Mouse (Mus musculus) testis, adult 2 months (tissue): ENCODE measurements at regions not wholly inside any gene's neighbourhood (a gene's known extent, or its start where the extent isn't known, plus 50 kb on each side); places are given as distances from the start of the nearest gene placed in this dataset.
A peak's percentile ranks its signal among the peaks of the same experiment; 100 is the strongest.

Experiments used
- H3K27ac ChIP-seq: fragments of 200-500 bp; 2 replicates; pipeline ENCODE4 v1.5.1; 2012; ENCODE audit warnings: low read depth, low read length; ENCODE audit not compliant: control insufficient read depth, insufficient read depth
- H3K27me3 ChIP-seq: fragments of 200-500 bp; 2 replicates; pipeline ENCODE4 v1.6.1; 2012; ENCODE audit warnings: mild to moderate bottlenecking, low read length, moderate library complexity; ENCODE audit not compliant: control insufficient read depth, insufficient read depth
- H3K36me3 ChIP-seq: fragments of 200-500 bp; 2 replicates; pipeline ENCODE4 v1.6.1; 2012; ENCODE audit warnings: mild to moderate bottlenecking, low read length; ENCODE audit not compliant: control insufficient read depth, insufficient read depth
- H3K4me1 ChIP-seq: fragments of 200-500 bp; 2 replicates; pipeline ENCODE4 v1.6.1; 2012; ENCODE audit warnings: low read length; ENCODE audit not compliant: control insufficient read depth, insufficient read depth
- H3K4me3 ChIP-seq: fragments of 200-500 bp; 2 replicates; pipeline ENCODE4 v1.5.1; 2012; ENCODE audit warnings: low read depth, mild to moderate bottlenecking, low read length, moderate library complexity, mixed read lengths; ENCODE audit not compliant: control insufficient read depth
- CTCF ChIP-seq: fragments of 200-500 bp; IDR thresholded peaks from 2 replicates; pipeline ENCODE4 v1.5.1; 2012; ENCODE audit warnings: low read depth, mild to moderate bottlenecking, inconsistent platforms, low read length, moderate library complexity; ENCODE audit not compliant: control insufficient read depth, insufficient read depth, insufficient replicate concordance
- POLR2A ChIP-seq: fragments of 200-500 bp; IDR thresholded peaks from 2 replicates; pipeline ENCODE4 v1.6.1; 2012; ENCODE audit warnings: low read depth, mild to moderate bottlenecking, inconsistent platforms, low read length, moderate library complexity; ENCODE audit not compliant: control insufficient read depth

- no peaks in the 10 kb centered on the region; the same call in 1 of the 2 replicates for H3K4me1 ChIP-seq
- no peak overlapping the region for H3K27ac ChIP-seq
- H3K27me3 ChIP-seq = no peaks in the 10 kb centered on the region
- TF ChIP-seq POLR2A (no peak), CTCF (no peak)
- H3K36me3 ChIP-seq = no peaks in the 10 kb centered on the region
- H3K4me3 ChIP-seq = no peak overlapping the region
Observed at GRCm38 (mm10) chr15:27223610-27224511, 242.6 kb upstream of the Ank start.

DNA sequence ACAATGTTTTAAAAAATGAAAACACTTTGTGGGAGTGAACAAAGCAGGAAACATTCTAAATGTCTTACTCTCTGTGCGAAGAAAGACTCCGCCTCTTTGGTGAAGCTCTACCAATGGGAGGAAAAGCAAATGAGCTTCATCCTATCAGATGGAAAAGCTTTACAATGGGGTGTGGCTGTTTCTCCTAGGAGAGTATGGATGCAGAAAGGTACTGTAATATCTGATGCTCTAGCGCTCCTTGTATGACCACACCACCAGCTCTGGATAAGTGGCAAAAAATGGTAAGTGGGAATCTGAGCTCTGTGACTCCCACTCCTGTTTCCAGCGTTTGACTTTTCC lies 242.0 kb upstream of the Ank start:
- TF ChIP-seq CTCF (no peak), POLR2A (no peak)
- Histone ChIP-seq H3K27ac (no peak overlapping the region), H3K36me3 (no peaks in the 10 kb centered on the region), H3K4me3 (no peak overlapping the region), H3K4me1 (no peaks in the 10 kb centered on the region; the same call in 1 of the 2 replicates), H3K27me3 (no peaks in the 10 kb centered on the region)

DNA sequence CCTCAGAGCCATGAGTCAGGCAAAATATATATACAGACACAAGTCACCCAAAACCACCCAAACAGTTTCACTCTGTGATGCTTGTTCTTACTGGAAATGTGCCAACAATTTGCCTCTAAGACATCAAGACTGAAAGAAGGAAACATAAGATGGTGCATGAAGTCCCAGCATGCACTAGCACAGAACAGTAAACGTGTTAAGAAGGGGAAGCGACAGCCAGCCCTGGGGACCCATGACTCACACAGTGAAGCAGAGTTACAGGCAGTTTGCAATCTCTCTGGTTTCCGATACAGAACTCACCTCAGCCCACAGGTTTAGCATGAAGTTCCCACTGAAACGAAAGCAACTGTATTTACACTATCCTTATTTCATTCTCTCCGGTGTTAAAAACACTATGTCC lies 233.7 kb upstream of the Ank start:
- TF ChIP-seq CTCF (no peak), POLR2A (no peak)
- H3K4me1 ChIP-seq = no peaks in the 10 kb centered on the region
- H3K4me3 ChIP-seq = no peak overlapping the region
- no peaks in the 10 kb centered on the region for H3K27me3 ChIP-seq
- no peak overlapping the region for H3K27ac ChIP-seq
- H3K36me3 ChIP-seq = no peaks in the 10 kb centered on the region

- TF ChIP-seq CTCF = peak; percentile 14; the same call in 1 of the 2 replicates
- no peak for TF ChIP-seq POLR2A
- Histone ChIP-seq H3K4me3 (no peak overlapping the region), H3K27me3 (no peaks in the 10 kb centered on the region), H3K27ac (no peak overlapping the region), H3K4me1 (no peaks in the 10 kb centered on the region), H3K36me3 (no peaks in the 10 kb centered on the region)
Observed at GRCm38 (mm10) chr15:27234770-27235169, 231.7 kb upstream of the Ank start.

DNA sequence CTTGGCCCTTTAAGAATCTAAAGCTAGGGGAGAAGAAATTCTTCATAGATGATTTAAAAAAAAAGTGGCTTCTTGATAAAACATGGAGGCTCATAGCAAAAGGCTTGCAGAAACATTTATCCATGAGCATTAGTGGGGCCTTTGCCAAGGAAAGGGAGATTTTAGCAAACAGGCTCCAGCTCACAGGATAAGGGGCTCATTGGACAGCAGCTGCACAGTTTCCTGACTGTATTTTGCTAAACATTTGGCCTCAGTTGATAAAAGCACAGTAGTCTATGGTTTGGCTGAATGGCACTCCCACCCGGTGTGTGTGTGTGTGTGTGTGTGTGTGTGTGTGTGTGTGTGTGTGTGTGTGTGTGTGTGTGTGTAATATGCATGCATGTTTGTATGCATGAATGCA lies 228.2 kb upstream of the Ank start:
- no peaks in the 10 kb centered on the region for H3K36me3 ChIP-seq
- H3K27ac ChIP-seq = no peak overlapping the region
- H3K4me1 ChIP-seq = no peaks in the 10 kb centered on the region
- H3K27me3 ChIP-seq = no peaks in the 10 kb centered on the region
- H3K4me3 ChIP-seq = no peak overlapping the region
- no peak for TF ChIP-seq CTCF
- no peak for TF ChIP-seq POLR2A

GRCm38 (mm10) chr15:27246302-27246701 lies 220.2 kb upstream of the Ank start:
- Histone ChIP-seq H3K4me3 (no peak overlapping the region), H3K4me1 (no peaks in the 10 kb centered on the region), H3K27me3 (no peaks in the 10 kb centered on the region), H3K36me3 (no peaks in the 10 kb centered on the region), H3K27ac (no peak overlapping the region)
- TF ChIP-seq CTCF = no peak
- no peak for TF ChIP-seq POLR2A

GRCm38 (mm10) chr15:27258984-27259853 lies 207.3 kb upstream of the Ank start:
- H3K36me3 ChIP-seq = no peaks in the 10 kb centered on the region
- H3K27me3 ChIP-seq = no peaks in the 10 kb centered on the region
- no peak overlapping the region for H3K4me3 ChIP-seq
- no peak overlapping the region for H3K27ac ChIP-seq
- peaks cover 2% of the 10 kb centered on the region; the same call in 1 of the 2 replicates for H3K4me1 ChIP-seq
- TF ChIP-seq CTCF (no peak), POLR2A (no peak)
